In the genomic region with DNA sequence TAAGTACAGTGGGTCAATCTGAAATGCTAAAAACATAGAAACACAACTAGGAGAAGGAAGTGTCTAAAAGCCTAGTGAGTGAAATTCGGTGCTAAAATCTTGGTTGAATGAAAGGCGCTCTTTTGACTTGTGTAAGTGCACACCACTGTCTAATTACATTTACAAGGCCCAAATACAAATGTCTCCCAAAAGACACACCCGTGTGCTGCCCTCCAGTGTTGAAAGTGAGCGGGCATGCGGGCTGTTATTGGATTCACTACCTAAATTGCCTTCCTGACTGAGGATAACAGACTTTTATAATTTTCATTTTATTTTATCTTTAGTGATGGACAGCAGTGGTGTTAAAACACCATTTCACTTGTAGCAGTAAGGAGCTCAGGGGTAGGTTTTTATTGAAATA, we compare ENCODE assay signal across 9 mouse cellular contexts.
DNase-seq lines count a peak whose midpoint lies in the region; ATAC-seq and TF ChIP-seq lines count a peak whose summit lies in the region.
"Had no signal": no experiment of that assay in that cellular context is flagged by ENCODE, and none has a peak within 500 bp of the region (broad histone marks: within the 10 kb centered on the region; RNA-seq: fewer than 3 reads in every experiment).

No protein-coding gene starts in this region.

- no peak for TF ChIP-seq POLR2A in ES-Bruce4 (IDR thresholded peaks at IDR 0.05; ENCODE audit: insufficient read depth, low read length)

- H3K4me3 ChIP-seq in forebrain, embryonic 10.5 days, result no peak overlapping the region
- no peak overlapping the region for H3K4me3 ChIP-seq in forebrain, embryonic 13.5 days
- no peak overlapping the region for H3K4me3 ChIP-seq in ES-Bruce4 (ENCODE audit: low read depth, low read length)
- H3K4me3 ChIP-seq: embryonic facial prominence, embryonic 12.5 days had no signal

- H3K9ac ChIP-seq in forebrain, embryonic 13.5 days, result no peak overlapping the region
- H3K9ac ChIP-seq in ES-Bruce4 (ENCODE audit: low read depth, poor library complexity, severe bottlenecking), result no peak overlapping the region
- H3K9ac ChIP-seq: embryonic facial prominence, embryonic 12.5 days had no signal

- no peak overlapping the region for H3K4me2 ChIP-seq in forebrain, embryonic 13.5 days

- WGBS in forebrain, embryonic 10.5 days, result 65% methylated on average over 5 of the region's 5 CpGs
- 41% methylated on average over 5 of the region's 5 CpGs for WGBS in forebrain, embryonic 13.5 days

- no peaks in the 10 kb centered on the region for H3K36me3 ChIP-seq in forebrain, embryonic 10.5 days (replicated peaks)
- no peaks in the 10 kb centered on the region for H3K36me3 ChIP-seq in forebrain, embryonic 13.5 days (ENCODE audit: poor library complexity, severe bottlenecking)
- H3K36me3 ChIP-seq in ES-Bruce4 (ENCODE audit: control insufficient read depth, insufficient read depth, low read length, poor library complexity, severe bottlenecking), result no peaks in the 10 kb centered on the region
- H3K36me3 ChIP-seq: embryonic facial prominence, embryonic 12.5 days had no signal

- TF ChIP-seq CTCF in ES-Bruce4 (IDR thresholded peaks at IDR 0.05; ENCODE audit: low read depth, low read length), result peak; percentile 9

- TF ChIP-seq EP300 in ES-Bruce4 (IDR thresholded peaks at IDR 0.05; ENCODE audit: insufficient read depth, low read depth, low read length), result no peak

- H3K27me3 ChIP-seq in forebrain, embryonic 10.5 days (ENCODE audit: poor library complexity, severe bottlenecking), result no peaks in the 10 kb centered on the region
- no peaks in the 10 kb centered on the region for H3K27me3 ChIP-seq in forebrain, embryonic 13.5 days
- H3K27me3 ChIP-seq in ES-Bruce4 (ENCODE audit: control insufficient read depth, insufficient read depth, low read length, poor library complexity, severe bottlenecking), result no peaks in the 10 kb centered on the region
- H3K27me3 ChIP-seq: embryonic facial prominence, embryonic 12.5 days had no signal

- H3K4me1 ChIP-seq in forebrain, embryonic 10.5 days, result peaks cover 69% of the 10 kb centered on the region
- H3K4me1 ChIP-seq in forebrain, embryonic 13.5 days, result peaks cover 31% of the 10 kb centered on the region
- no peaks in the 10 kb centered on the region for H3K4me1 ChIP-seq in ES-Bruce4 (ENCODE audit: control insufficient read depth, insufficient read depth, low read length)

- intact Hi-C loops in left cerebral cortex, postnatal 4 days (cut with DNase I), result loop anchor here (10.0 kb wide), 1 partner anchor 906 kb away; the partner anchor contains the start of gene Crbn

- peak; percentile 29 for DNase-seq in forebrain, embryonic 10.5 days (ENCODE audit: extremely low spot score, low spot score)
- peak; percentile 45 for DNase-seq in left cerebral cortex, postnatal 4 days
- DNase-seq in left cerebral cortex, adult 11 months (ENCODE audit: low spot score), result no peak
- peak; percentile 47 to 69 for DNase-seq in cerebellum, postnatal 25 days

- no peaks in the 10 kb centered on the region for H3K9me3 ChIP-seq in forebrain, embryonic 10.5 days
- H3K9me3 ChIP-seq in forebrain, embryonic 13.5 days (replicated peaks), result no peaks in the 10 kb centered on the region
- H3K9me3 ChIP-seq in ES-Bruce4 (replicated peaks; ENCODE audit: control insufficient read depth, insufficient read depth, low read length, poor library complexity, severe bottlenecking), result no peaks in the 10 kb centered on the region
- H3K9me3 ChIP-seq: embryonic facial prominence, embryonic 12.5 days had no signal

- no peak for ATAC-seq in forebrain, embryonic 13.5 days
- ATAC-seq in megakaryocyte-erythroid progenitor cell, adult 5-6 weeks (replicated peaks; ENCODE audit: low FRiP score, low TSS enrichment, poor library complexity, severe bottlenecking), result no peak
- no peak for ATAC-seq in monocyte, adult 5-6 weeks (replicated peaks; ENCODE audit: insufficient number of reproducible peaks, low FRiP score, low TSS enrichment, poor library complexity, severe bottlenecking)

- H3K27ac ChIP-seq in forebrain, embryonic 10.5 days, result peak overlapping the region; percentile 85; the same call in 1 of the 2 replicates
- H3K27ac ChIP-seq in forebrain, embryonic 13.5 days, result no peak overlapping the region
- no peak overlapping the region for H3K27ac ChIP-seq in ES-Bruce4 (ENCODE audit: insufficient read depth, low read length)
- H3K27ac ChIP-seq: embryonic facial prominence, embryonic 12.5 days had no signal
